Mouse (Mus musculus) layer of hippocampus, postnatal 36 days (tissue): Measurements from ENCODE around the gene Ano9. TPM values are rescaled to one million over a fixed set of nuclear protein-coding genes. Genes with fewer than 3 reads are reported as not detected.

ENCODE experiments used
- DNase-seq, 2 experiments: peaks; one replicate each; pipeline ENCODE4 v3.0.0; 2022
- total RNA-seq, 2 experiments: library from RNA; stranded (reverse); gene quantifications; 2 replicates each; pipeline ENCODE4 v1.2.3; 2021

The Ano9 gene
- total RNA-seq, 2 experiments from 2014 or later, result not detected

DNA sequence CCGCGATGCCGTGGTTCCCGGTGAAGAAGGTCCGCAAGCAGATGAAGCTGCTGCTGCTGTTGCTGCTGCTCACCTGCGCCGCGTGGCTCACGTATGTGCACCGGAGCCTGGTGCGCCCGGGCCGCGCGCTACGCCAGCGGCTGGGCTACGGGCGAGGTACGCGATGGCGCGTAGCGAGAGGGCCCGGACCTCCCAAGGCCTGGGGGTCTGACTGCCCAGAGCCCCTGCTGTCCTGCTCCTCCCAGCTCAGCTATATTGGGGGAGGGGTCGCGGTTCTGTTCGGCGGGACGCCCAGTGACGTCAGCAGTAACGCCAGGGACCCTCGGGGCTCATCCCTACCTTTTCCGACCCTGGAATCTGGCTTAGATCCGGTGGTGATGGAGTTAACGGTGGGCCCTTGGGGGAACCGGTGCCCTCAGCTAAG is 56.3 kb downstream of the Ano9 start:
- no peak for DNase-seq

DNA sequence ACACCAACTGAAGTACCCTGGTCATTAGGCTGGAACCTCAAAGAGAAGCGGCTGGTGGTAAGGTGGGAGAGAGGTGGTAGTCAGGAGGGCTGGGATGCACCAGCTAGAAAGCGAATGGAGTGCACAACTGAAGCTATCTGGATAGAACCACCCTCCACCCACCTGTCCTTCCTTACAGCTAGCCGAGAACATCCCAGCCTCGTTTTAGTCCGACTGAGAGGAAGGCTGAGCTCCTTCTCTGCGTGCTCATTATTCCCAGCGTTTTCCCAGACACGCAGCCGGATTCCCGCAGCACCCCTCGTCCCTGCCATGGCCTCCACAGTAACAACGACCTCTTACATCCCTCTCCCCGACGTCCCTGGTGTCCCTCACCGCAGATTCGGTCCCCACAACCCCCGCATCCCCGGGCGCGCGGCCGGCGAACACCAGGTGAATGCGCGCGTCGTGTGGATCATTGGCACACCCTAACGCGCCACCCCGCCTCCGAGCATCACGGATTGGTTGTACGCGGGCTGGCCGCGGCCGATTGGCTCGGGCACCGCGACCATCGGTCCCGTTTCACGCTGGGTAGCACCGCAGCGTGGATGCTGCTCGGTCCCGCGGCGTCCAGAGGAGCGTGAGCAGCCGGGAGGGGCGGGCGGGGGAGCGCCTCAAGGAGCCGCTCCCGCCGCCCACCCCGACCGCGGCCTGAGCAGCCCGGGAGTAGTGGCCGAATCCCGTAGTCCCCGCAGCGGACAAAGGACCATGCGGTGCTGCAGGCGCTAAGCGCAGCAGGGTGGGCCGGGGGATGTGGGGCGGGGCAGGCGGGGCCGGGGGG is 57.0 kb downstream of the Ano9 start, which contains the start of gene B4galnt4:
Gene B4galnt4, plus strand, starts transcription at position 679 of the 817 bp plus-strand sequence.
- DNase-seq, result peak; percentile 89 to 91

DNA sequence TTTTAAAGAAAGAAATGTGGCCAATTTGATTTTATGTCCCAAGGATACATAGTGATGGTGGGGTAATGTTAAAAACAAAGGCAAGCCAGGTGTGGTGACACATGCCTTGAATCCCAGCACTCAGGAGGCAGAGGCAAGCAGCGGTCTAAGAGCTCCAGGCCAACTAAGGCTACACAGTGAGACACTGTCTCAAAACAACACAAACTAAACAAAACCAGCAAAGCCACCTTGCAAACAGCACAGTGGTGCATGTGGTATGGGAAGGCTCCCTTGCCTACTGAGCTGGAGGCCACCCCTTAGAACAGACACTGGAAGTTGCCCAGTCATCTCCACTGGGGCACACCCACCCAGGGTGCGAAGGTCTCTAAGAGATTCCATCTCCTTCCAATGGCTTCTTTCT is 57.7 kb downstream of the Ano9 start:
- no peak for DNase-seq

DNA sequence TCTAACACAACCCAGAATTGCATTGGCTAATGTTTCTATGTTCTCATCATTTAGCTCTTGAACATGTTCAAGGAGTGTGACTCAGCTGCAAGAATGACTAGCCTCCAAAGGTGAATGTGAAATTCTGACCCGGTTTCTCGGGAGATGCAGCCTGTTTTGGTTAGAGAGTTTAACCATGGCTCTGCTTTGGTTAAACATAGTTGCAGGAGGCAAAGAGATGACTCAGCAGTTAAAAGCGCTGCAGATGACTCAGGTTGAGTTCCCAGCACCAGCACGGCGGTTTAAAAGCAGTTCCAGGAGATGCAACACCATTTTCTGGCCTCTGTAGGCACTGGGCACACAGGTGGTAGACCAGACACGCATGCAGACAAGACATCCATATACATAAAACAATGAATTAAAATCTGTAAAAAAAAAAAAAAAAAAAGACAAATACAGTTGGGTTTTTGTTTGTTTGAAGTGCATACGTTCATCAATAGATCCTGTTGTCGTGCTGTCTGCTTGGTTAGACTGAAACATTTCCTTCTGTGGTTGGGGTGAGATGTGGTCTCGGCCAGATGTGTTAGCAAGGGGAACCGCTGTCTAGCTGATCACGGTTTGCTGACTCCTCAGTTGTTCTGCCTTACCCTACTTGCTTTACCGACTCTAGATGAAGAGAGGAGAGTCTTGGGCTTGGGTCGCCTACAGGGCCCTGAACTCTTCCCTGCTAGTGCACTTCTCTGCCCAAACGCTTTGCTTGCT is 58.8 kb downstream of the Ano9 start:
- DNase-seq, result no peak

DNA sequence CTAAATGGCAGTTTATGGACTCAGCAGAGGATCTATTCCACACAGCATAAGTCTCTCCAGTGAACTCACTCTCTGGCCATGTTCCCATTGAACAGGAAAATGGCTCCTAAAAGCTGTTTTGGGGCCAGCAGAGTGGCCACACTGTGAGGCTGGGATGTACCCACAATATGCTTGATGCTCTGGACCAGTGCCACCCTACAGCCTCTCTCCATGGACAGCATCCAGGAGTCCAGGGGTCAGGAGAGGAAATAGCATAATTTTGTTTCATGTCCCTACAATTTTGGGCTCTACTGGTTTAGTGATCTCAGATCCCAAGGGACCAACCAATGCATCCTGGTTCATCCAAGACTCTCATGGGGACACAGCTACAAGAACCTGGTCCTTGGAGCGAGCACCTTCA is 60.1 kb downstream of the Ano9 start:
- no peak for DNase-seq

DNA sequence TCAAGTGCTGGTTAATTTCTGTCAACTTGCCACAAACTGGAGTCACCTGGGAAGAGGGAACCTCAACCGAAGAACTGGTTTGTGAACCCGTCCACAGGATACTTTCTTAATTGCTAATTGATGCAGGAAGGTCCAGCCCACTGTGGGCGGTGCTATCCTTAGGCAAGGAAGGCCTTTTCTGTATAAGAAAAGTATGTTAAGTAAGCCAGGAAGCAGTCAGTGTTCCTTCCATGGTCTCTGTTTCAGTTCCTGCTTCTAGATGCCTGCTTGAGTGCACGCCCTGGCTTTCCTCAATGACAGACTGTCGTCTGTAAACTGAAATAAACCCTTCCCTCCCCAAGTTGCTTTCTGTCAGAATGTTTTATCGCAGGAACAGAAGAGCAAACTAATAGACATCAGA is 60.6 kb downstream of the Ano9 start:
- no peak for DNase-seq

DNA sequence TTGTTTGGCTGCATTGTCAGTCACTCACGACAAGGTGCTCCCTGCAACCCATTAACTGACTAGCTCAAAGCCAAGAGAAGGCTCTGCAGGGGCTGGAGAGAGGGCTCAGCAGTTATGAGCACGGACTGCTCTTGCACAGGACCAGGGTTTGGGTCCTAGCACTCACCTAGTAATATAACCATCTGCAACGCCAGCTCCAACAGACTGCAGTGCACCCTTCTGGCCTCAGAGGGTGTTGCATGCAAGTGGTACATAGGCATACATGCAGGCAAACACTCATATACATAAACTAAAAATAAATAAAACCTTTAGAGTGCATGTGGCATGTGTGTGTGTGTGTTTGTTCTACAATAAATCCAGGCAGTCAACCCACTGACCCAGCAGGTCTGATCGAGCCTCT is 61.8 kb downstream of the Ano9 start:
- DNase-seq, result no peak

DNA sequence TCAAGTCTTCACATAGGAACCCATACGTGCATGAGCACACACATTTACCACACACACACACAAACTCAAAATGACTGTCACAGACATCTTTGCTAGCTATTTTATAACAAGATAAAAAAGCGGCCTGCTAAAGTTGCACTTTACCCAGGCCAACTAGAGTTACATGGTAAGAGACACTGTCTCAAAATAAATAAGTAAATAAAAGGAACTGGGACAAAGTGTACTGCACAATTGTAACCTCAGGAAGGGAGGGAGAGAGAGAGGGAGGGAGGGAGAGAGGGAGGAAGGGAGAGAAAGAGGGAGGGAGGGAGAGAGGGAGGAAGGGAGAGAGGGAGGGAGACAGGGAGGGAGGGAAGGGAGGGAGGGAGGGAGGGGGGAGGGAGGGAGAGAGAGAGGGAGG is 65.2 kb downstream of the Ano9 start:
- DNase-seq, result no peak

DNA sequence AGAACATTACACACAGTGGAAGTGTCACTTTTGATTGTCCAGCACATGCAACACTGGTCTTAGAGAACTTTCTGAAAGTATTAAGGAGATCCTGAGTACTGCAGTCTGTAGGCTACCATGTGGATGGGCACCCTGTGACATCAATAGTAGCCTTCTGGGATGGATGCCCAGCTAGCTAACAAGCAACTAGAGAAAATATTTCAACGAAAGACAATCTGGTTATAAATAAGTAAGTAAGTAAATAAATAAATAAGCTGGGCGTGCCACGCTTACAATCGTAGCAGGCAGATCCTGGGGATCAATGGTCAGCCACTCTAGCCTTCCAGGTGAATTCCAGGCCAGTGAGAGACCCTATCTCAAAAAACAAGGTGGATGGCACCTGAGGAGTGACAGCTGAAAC is 65.6 kb downstream of the Ano9 start:
- no peak for DNase-seq

Other genes starting within 250 kb of the Ano9 start
- 100 to 1,000 TPM; 113 to 119 TPM for gene Psmd13, start 235.8 kb downstream of the Ano9 start, total RNA-seq
- gene Sirt3, start 235.5 kb downstream of the Ano9 start, total RNA-seq, result 10 to 100 TPM; 64.6 to 71.8 TPM
- gene Cox8b, start 217.4 kb downstream of the Ano9 start, total RNA-seq, result 1 to 10 TPM; 1.2 to 1.3 TPM
- gene Nlrp6, start 196.9 kb downstream of the Ano9 start, total RNA-seq, result under 1 TPM; 0.30 to 0.35 TPM
- 1 to 10 TPM; 3.9 to 4.0 TPM for gene Pgghg, start 176.4 kb downstream of the Ano9 start, total RNA-seq
- gene Ifitm5, start 167.5 kb downstream of the Ano9 start, total RNA-seq, result not detected
- not detected for gene Gm45717, start 161.9 kb downstream of the Ano9 start, total RNA-seq
- gene Ifitm2, start 161.8 kb downstream of the Ano9 start, total RNA-seq, result 10 to 100 TPM in 1 of 2 experiments, 1 to 10 TPM in 1; 8.4 to 14.1 TPM
- 1 to 10 TPM; 1.6 to 3.8 TPM for gene Ifitm1, start 150.6 kb downstream of the Ano9 start, total RNA-seq
- 10 to 100 TPM; 11.1 to 11.4 TPM for gene Ifitm3, start 107.0 kb downstream of the Ano9 start, total RNA-seq
- under 1 TPM in 1 of 2 experiments, not detected in 1; 0.63 TPM for gene Ifitm6, start 99.9 kb downstream of the Ano9 start, total RNA-seq
- gene Gm17387, start 88.7 kb downstream of the Ano9 start, total RNA-seq, result not detected
- 10 to 100 TPM; 92.2 to 92.3 TPM for gene B4galnt4, start 56.7 kb downstream of the Ano9 start, total RNA-seq
- gene Pkp3, start 39.6 kb downstream of the Ano9 start, total RNA-seq, result not detected
- 1 to 10 TPM; 1.7 to 2.4 TPM for gene Sigirr, start 17.2 kb downstream of the Ano9 start, total RNA-seq
- 10 to 100 TPM; 48.5 to 64.9 TPM for gene Ptdss2, start 4.6 kb upstream of the Ano9 start, total RNA-seq
- gene Rnh1, start 55.1 kb upstream of the Ano9 start, total RNA-seq, result 10 to 100 TPM; 36.1 to 40.2 TPM
- gene Hras, start 76.2 kb upstream of the Ano9 start, total RNA-seq, result 100 to 1,000 TPM; 209 to 213 TPM
- 1 to 10 TPM; 4.5 to 5.9 TPM for gene Lrrc56, start 76.4 kb upstream of the Ano9 start, total RNA-seq
- gene Lmntd2, start 96.3 kb upstream of the Ano9 start, total RNA-seq, result not detected
- under 1 TPM; 0.73 to 0.82 TPM for gene Rassf7, start 98.1 kb upstream of the Ano9 start, total RNA-seq
- 10 to 100 TPM; 79.9 to 86.9 TPM for gene Phrf1, start 111.0 kb upstream of the Ano9 start, total RNA-seq
- gene Irf7, start 148.7 kb upstream of the Ano9 start, total RNA-seq, result 1 to 10 TPM in 1 of 2 experiments, under 1 TPM in 1; 0.51 to 1.2 TPM
- not detected for gene Cdhr5, start 159.0 kb upstream of the Ano9 start, total RNA-seq
- not detected for gene Sct, start 161.3 kb upstream of the Ano9 start, total RNA-seq
- under 1 TPM in 1 of 2 experiments, not detected in 1; 0.18 TPM for gene Drd4, start 174.2 kb upstream of the Ano9 start, total RNA-seq
- 10 to 100 TPM; 79.4 to 82.5 TPM for gene Deaf1, start 209.9 kb upstream of the Ano9 start, total RNA-seq
- gene Tmem80, start 209.9 kb upstream of the Ano9 start, total RNA-seq, result 10 to 100 TPM; 32.4 to 34.3 TPM
- 1 to 10 TPM; 4.6 to 5.8 TPM for gene Eps8l2, start 221.1 kb upstream of the Ano9 start, total RNA-seq